Mouse (Mus musculus): ENCODE measurements at regions not wholly inside any gene's neighbourhood (a gene's known extent, or its start where the extent isn't known, plus 50 kb on each side); places are given as distances from the start of the nearest gene placed in this dataset.

DNA sequence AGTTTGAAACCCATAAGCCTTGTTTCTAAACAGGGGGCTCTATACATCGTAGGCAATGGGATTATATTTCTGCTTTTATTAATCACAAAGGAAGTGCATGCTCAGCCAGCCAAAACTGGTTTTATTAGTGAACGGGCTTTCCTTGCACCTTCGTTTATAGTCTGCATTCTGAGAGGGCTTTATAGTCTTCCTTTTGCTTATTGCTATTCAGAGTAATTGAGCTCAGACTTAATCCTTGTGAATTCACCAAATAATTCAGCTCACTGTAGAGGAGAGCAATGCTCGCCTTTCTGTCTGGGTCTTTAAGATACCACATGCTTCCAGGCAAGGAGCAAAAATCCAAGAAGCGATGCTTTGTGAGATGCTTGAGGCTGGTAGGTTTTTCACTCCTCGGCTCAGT, 984.3 kb downstream of the Slc4a3 start:
- ATAC-seq (ENCODE audit: low read depth) (no peak), DNase-seq (no peak)
- Histone ChIP-seq H3K4me2 (no peak overlapping the region), H3K4me3 (replicated peaks) (no peak overlapping the region), H3K27ac (no peak overlapping the region), H3K9me3 (replicated peaks) (peaks cover 2% of the 10 kb centered on the region; the same call in 1 of the 2 replicates), H3K9ac (no peak overlapping the region), H3K4me1 (replicated peaks) (no peaks in the 10 kb centered on the region), H3K36me3 (no peaks in the 10 kb centered on the region), H3K27me3 (no peaks in the 10 kb centered on the region)
- WGBS (ENCODE audit: insufficient replicate concordance) = 64% methylated on average over 6 of the region's 6 CpGs

DNA sequence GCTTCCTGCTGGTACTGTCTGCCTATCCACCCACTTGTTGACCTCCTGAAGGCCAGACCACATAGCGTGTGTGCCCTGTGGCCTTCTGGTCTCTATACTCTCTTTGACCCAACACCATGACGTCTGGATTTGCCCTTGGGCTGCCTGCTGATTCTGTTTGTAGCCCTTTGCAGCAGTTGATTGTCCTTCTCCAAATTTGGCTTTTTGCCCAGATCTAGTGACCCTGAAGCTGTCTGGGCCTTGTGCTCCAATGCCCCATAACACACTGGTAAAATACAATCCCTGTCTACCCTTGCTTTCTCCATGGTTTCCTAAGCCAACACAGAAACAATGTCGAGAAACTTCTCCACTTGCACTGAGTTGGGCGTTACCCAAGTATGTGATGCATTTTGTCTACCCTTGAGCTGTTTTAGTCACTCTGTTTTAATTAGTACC, 979.3 kb downstream of the Epha4 start:
- Histone ChIP-seq H3K4me2 (no peak overlapping the region), H3K4me3 (replicated peaks) (no peak overlapping the region), H3K9me3 (replicated peaks) (peaks cover 2% of the 10 kb centered on the region; the same call in 1 of the 2 replicates), H3K27me3 (no peaks in the 10 kb centered on the region), H3K4me1 (replicated peaks) (no peaks in the 10 kb centered on the region), H3K27ac (no peak overlapping the region), H3K36me3 (no peaks in the 10 kb centered on the region), H3K9ac (no peak overlapping the region)
- DNase-seq (no peak), ATAC-seq (ENCODE audit: low read depth) (no peak)
- 58% methylated on average over 4 of the region's 4 CpGs for WGBS (ENCODE audit: insufficient replicate concordance)

- no peak overlapping the region for H3K9ac ChIP-seq
- H3K4me1 ChIP-seq (replicated peaks) = no peaks in the 10 kb centered on the region
- H3K27me3 ChIP-seq = no peaks in the 10 kb centered on the region
- no peak overlapping the region for H3K4me3 ChIP-seq (replicated peaks)
- H3K36me3 ChIP-seq = no peaks in the 10 kb centered on the region
- H3K27ac ChIP-seq = no peak overlapping the region
- no peak for DNase-seq
- 16% methylated on average over 3 of the region's 3 CpGs for WGBS (ENCODE audit: insufficient replicate concordance)
- no peaks in the 10 kb centered on the region for H3K9me3 ChIP-seq (replicated peaks)
- no peak for ATAC-seq (ENCODE audit: low read depth)
- H3K4me2 ChIP-seq = no peak overlapping the region
Measured at GRCm38 (mm10) chr1:76540529-76540928, 974.4 kb downstream of the Epha4 start.

DNA sequence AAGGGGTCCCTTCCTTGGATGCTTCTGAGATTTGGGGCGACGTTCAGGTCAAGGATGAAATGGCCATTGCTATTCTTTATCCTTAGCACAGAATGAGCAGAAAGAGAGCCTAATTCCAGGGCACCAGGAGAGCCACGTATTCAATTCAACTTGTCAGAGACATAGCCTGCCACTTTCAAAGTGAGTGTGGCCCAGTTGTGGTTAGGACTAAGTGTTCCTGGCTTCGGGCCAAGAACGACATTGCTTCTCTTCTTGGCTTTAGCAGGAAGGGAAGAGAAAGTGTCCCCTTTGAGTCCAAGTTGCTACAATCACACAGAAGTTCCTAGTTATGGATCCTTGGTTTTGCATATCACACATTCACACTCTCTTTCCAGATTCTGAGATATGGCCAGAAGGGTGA, 964.0 kb downstream of the Epha4 start:
- no peak overlapping the region for H3K4me2 ChIP-seq
- WGBS (ENCODE audit: insufficient replicate concordance) = 39% methylated on average over 5 of the region's 5 CpGs
- H3K9me3 ChIP-seq (replicated peaks) = no peaks in the 10 kb centered on the region
- no peaks in the 10 kb centered on the region for H3K27me3 ChIP-seq
- no peak overlapping the region for H3K4me3 ChIP-seq (replicated peaks)
- DNase-seq = no peak
- H3K36me3 ChIP-seq = no peaks in the 10 kb centered on the region
- ATAC-seq (ENCODE audit: low read depth) = no peak
- H3K4me1 ChIP-seq (replicated peaks) = no peaks in the 10 kb centered on the region
- no peak overlapping the region for H3K27ac ChIP-seq
- no peak overlapping the region for H3K9ac ChIP-seq

GRCm38 (mm10) chr1:76559441-76559840, 955.4 kb downstream of the Epha4 start:
- H3K4me3 ChIP-seq (replicated peaks) = no peak overlapping the region
- 65% methylated on average over 7 of the region's 7 CpGs for WGBS (ENCODE audit: insufficient replicate concordance)
- no peak overlapping the region for H3K27ac ChIP-seq
- H3K9me3 ChIP-seq (replicated peaks) = no peaks in the 10 kb centered on the region
- H3K4me2 ChIP-seq = no peak overlapping the region
- no peaks in the 10 kb centered on the region for H3K36me3 ChIP-seq
- ATAC-seq (ENCODE audit: low read depth) (no peak), DNase-seq (no peak)
- H3K4me1 ChIP-seq (replicated peaks) = no peaks in the 10 kb centered on the region
- no peaks in the 10 kb centered on the region for H3K27me3 ChIP-seq
- H3K9ac ChIP-seq = no peak overlapping the region

DNA sequence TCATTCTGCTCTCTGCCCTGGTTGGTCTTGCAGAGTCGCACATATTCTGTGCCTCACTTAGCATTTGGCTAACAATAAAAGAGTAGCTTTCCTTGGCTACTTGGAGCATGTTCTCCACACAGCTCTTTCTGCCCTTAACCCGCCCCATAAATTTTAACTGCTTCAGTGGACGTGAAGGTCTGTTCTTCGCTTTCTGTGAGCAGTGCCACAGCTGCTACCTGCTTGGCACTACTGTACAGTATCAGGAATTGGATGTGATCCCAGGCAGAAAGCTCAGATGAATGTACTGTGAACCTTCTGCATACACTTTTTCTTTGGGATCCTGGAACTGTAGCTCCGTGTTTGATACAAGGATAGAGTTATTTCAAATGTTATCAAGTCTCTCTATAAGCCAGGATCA, 939.4 kb downstream of the Epha4 start:
- Histone ChIP-seq H3K36me3 (no peaks in the 10 kb centered on the region), H3K4me1 (replicated peaks) (no peaks in the 10 kb centered on the region), H3K27ac (no peak overlapping the region), H3K4me2 (no peak overlapping the region), H3K27me3 (no peaks in the 10 kb centered on the region), H3K4me3 (replicated peaks) (no peak overlapping the region), H3K9ac (no peak overlapping the region), H3K9me3 (replicated peaks) (no peaks in the 10 kb centered on the region)
- WGBS (ENCODE audit: insufficient replicate concordance) = 62% methylated on average over 5 of the region's 5 CpGs
- no peak for ATAC-seq (ENCODE audit: low read depth)
- DNase-seq = no peak

- Histone ChIP-seq H3K4me2 (no peak overlapping the region), H3K9ac (no peak overlapping the region), H3K36me3 (no peaks in the 10 kb centered on the region), H3K27me3 (no peaks in the 10 kb centered on the region), H3K4me1 (replicated peaks) (no peaks in the 10 kb centered on the region), H3K9me3 (replicated peaks) (no peaks in the 10 kb centered on the region; the same call in 1 of the 2 replicates), H3K4me3 (replicated peaks) (no peak overlapping the region), H3K27ac (no peak overlapping the region)
- ATAC-seq (ENCODE audit: low read depth) = no peak
- DNase-seq = no peak
- WGBS (ENCODE audit: insufficient replicate concordance) = 81% methylated on average over 2 of the region's 2 CpGs
Measured at GRCm38 (mm10) chr1:76585921-76586320, 929.0 kb downstream of the Epha4 start.

DNA sequence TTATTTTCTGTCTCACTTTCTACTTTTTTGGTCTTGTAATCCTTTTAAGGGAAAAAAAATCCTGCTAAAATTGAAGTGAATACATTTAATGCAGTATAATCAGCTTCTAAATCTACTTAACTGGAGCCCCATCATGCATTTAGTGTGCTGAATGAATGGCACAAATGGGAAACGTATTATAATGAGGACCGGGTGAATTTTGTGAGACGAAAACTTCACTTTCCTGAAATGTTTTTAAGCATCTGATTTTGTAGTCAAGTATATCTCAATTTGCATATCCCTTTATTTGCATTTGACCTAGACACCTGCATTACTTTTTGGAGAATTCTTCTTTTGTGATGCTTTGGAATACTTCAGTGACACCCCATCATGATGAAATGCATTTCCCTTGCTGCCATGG, 889.1 kb downstream of the Epha4 start:
- H3K4me1 ChIP-seq (replicated peaks) = no peaks in the 10 kb centered on the region
- ATAC-seq (ENCODE audit: low read depth) (no peak), DNase-seq (no peak)
- 81% methylated on average over 3 of the region's 3 CpGs for WGBS (ENCODE audit: insufficient replicate concordance)
- no peak overlapping the region for H3K27ac ChIP-seq
- no peak overlapping the region for H3K4me3 ChIP-seq (replicated peaks)
- H3K9me3 ChIP-seq (replicated peaks) = no peaks in the 10 kb centered on the region
- no peaks in the 10 kb centered on the region for H3K36me3 ChIP-seq
- no peak overlapping the region for H3K9ac ChIP-seq
- no peaks in the 10 kb centered on the region for H3K27me3 ChIP-seq
- H3K4me2 ChIP-seq = no peak overlapping the region

DNA sequence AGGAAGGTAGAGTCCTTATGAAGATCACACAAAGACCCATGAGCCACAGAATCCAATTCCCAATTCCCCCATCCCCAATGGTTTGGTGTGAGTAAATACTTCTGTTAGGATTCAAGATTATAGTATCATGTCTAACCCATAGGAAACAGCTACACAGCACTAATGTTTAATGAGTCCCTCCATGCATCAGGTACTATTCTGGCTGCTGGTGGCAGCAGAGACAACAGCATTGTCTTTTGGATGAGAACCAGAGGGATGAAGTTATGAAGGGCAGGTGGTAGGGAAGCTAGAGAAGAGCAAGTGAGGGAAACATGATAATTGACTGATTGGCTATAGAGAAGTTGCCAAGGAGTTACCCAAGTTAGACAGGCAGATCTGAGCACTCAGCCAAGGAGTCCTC, 885.0 kb downstream of the Epha4 start:
- Histone ChIP-seq H3K36me3 (no peaks in the 10 kb centered on the region), H3K4me2 (no peak overlapping the region), H3K27me3 (no peaks in the 10 kb centered on the region), H3K27ac (no peak overlapping the region), H3K9ac (no peak overlapping the region), H3K4me3 (replicated peaks) (no peak overlapping the region), H3K9me3 (replicated peaks) (no peaks in the 10 kb centered on the region), H3K4me1 (replicated peaks) (no peaks in the 10 kb centered on the region)
- DNase-seq (no peak), ATAC-seq (ENCODE audit: low read depth) (no peak)

GRCm38 (mm10) chr1:76634071-76634470, 880.8 kb downstream of the Epha4 start:
- DNase-seq (no peak), ATAC-seq (ENCODE audit: low read depth) (no peak)
- WGBS (ENCODE audit: insufficient replicate concordance) = 69% methylated on average over 1 of the region's 1 CpGs
- H3K4me3 ChIP-seq (replicated peaks) = no peak overlapping the region
- H3K27ac ChIP-seq = no peak overlapping the region
- H3K9ac ChIP-seq = no peak overlapping the region
- H3K9me3 ChIP-seq (replicated peaks) = no peaks in the 10 kb centered on the region
- no peaks in the 10 kb centered on the region for H3K27me3 ChIP-seq
- H3K36me3 ChIP-seq = no peaks in the 10 kb centered on the region
- H3K4me2 ChIP-seq = no peak overlapping the region
- H3K4me1 ChIP-seq (replicated peaks) = no peaks in the 10 kb centered on the region

- Histone ChIP-seq H3K27me3 (no peaks in the 10 kb centered on the region), H3K4me1 (replicated peaks) (no peaks in the 10 kb centered on the region), H3K27ac (no peak overlapping the region), H3K4me2 (no peak overlapping the region), H3K36me3 (no peaks in the 10 kb centered on the region), H3K9ac (no peak overlapping the region), H3K9me3 (replicated peaks) (no peaks in the 10 kb centered on the region), H3K4me3 (replicated peaks) (no peak overlapping the region)
- ATAC-seq (ENCODE audit: low read depth) (no peak), DNase-seq (no peak)
- 78% methylated on average over 19 of the region's 19 CpGs for WGBS (ENCODE audit: insufficient replicate concordance)
Measured at GRCm38 (mm10) chr1:76637268-76638009, 877.4 kb downstream of the Epha4 start.

DNA sequence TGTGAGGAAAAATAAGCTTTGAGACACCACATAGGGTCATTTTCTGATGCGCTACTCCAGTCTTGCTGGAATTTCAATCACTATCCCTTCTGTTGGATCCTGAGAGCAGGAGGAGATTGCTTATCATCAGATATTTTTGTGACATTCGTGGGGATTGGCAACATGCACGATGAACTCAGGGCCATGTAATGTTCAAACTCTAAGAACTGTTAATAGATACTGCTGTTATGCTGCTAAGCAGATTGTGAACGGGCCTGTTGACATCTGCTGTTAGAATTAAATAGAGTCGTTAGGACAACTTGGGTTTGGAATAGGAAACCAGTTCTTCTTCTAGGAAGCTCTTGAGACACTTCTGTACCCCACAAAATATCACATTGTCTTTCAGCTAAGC, 876.9 kb downstream of the Epha4 start:
- no peak for ATAC-seq (ENCODE audit: low read depth)
- WGBS (ENCODE audit: insufficient replicate concordance) = 65% methylated on average over 5 of the region's 5 CpGs
- H3K9me3 ChIP-seq (replicated peaks) = no peaks in the 10 kb centered on the region

More for the DNA sequence above, 876.9 kb downstream of the Epha4 start:
- no peak for DNase-seq
- H3K27me3 ChIP-seq = no peaks in the 10 kb centered on the region
- no peaks in the 10 kb centered on the region for H3K4me1 ChIP-seq (replicated peaks)
- H3K27ac ChIP-seq = no peak overlapping the region
- H3K4me2 ChIP-seq = no peak overlapping the region
- no peaks in the 10 kb centered on the region for H3K36me3 ChIP-seq
- H3K4me3 ChIP-seq (replicated peaks) = no peak overlapping the region
- no peak overlapping the region for H3K9ac ChIP-seq

Data from liver, embryonic 13.5 days (tissue).